Mouse (Mus musculus) myocyte (in vitro differentiated cells): Measurements from ENCODE around the gene Mogat2. TPM values are rescaled to one million over a fixed set of nuclear protein-coding genes. Genes with fewer than 3 reads are reported as not detected.

Experiments
- H3K27me3 ChIP-seq: one replicate; pipeline ENCODE4 v1.6.1; 2011; ENCODE audit not compliant: control insufficient read depth, insufficient read depth, insufficient read length
- H3K36me3 ChIP-seq: one replicate; pipeline ENCODE4 v1.6.1; 2011; ENCODE audit not compliant: control insufficient read depth, insufficient read depth
- H3K4me2 ChIP-seq: one replicate; pipeline ENCODE4 v1.6.1; 2011; ENCODE audit warnings: low read depth, control low read depth
- H3K4me3 ChIP-seq: one replicate; pipeline ENCODE4 v1.5.1; 2011; ENCODE audit warnings: mild to moderate bottlenecking, control low read depth, moderate library complexity
- H3K79me2 ChIP-seq: one replicate; pipeline ENCODE4 v1.6.1; 2011; ENCODE audit not compliant: control insufficient read depth, insufficient read depth
- H3ac ChIP-seq: one replicate; pipeline ENCODE4 v1.6.1; 2011; ENCODE audit not compliant: control insufficient read depth, insufficient read length
- CEBPB ChIP-seq: IDR thresholded peaks from 2 replicates; pipeline ENCODE4 v1.6.1; 2011; ENCODE audit warnings: mild to moderate bottlenecking, moderate library complexity; ENCODE audit not compliant: poor library complexity, insufficient read depth, severe bottlenecking
- E2F4 ChIP-seq: IDR thresholded peaks from one replicate; pipeline ENCODE4 v1.6.1; 2011; ENCODE audit warnings: mild to moderate bottlenecking, control low read depth, moderate library complexity; ENCODE audit not compliant: insufficient read depth
- MAX ChIP-seq: IDR thresholded peaks from one replicate; pipeline ENCODE4 v1.6.1; 2011; ENCODE audit warnings: low read depth, mild to moderate bottlenecking, control low read depth
- MYOD1 ChIP-seq, 3 experiments: IDR thresholded peaks; one replicate each; pipeline ENCODE4 v1.6.1; 2011; ENCODE audit warnings: control low read depth in 2 of 3, low read depth in 2 of 3, mild to moderate bottlenecking in 2 of 3, moderate library complexity in 1 of 3; ENCODE audit not compliant: insufficient read length in 2 of 3, control insufficient read depth in 1 of 3
- MYOG ChIP-seq, 3 experiments: IDR thresholded peaks; one replicate each; pipeline ENCODE4 v1.6.1; 2011; ENCODE audit warnings: control low read depth in 2 of 3, low read depth in 2 of 3, mild to moderate bottlenecking in 2 of 3; ENCODE audit not compliant: insufficient read length in 2 of 3, control insufficient read depth in 1 of 3, insufficient read depth in 1 of 3
- POLR2A ChIP-seq: IDR thresholded peaks from one replicate; pipeline ENCODE4 v1.6.1; 2011; ENCODE audit warnings: low read depth, mild to moderate bottlenecking, control low read depth, moderate library complexity; ENCODE audit not compliant: insufficient read length
- POLR2AphosphoS2 ChIP-seq: IDR thresholded peaks from one replicate; pipeline ENCODE4 v1.6.1; 2011; ENCODE audit warnings: low read depth, control low read depth; ENCODE audit not compliant: insufficient read length
- REST ChIP-seq: IDR thresholded peaks from one replicate; pipeline ENCODE4 v1.6.1; 2011; ENCODE audit warnings: mild to moderate bottlenecking, control low read depth, moderate library complexity; ENCODE audit not compliant: insufficient read depth, insufficient read length
- SRF ChIP-seq: IDR thresholded peaks from one replicate; pipeline ENCODE4 v1.6.1; 2011; ENCODE audit warnings: low read depth; ENCODE audit not compliant: control insufficient read depth, insufficient read length
- TCF12 ChIP-seq: IDR thresholded peaks from one replicate; pipeline ENCODE4 v1.6.1; 2011; ENCODE audit warnings: mild to moderate bottlenecking, control low read depth; ENCODE audit not compliant: poor library complexity, insufficient read depth, severe bottlenecking
- TCF3 ChIP-seq: IDR thresholded peaks from one replicate; pipeline ENCODE4 v1.6.1; 2011; ENCODE audit warnings: low read depth, control low read depth; ENCODE audit not compliant: insufficient read length
- USF1 ChIP-seq: IDR thresholded peaks from one replicate; pipeline ENCODE4 v1.6.1; 2011; ENCODE audit warnings: low read depth, mild to moderate bottlenecking, control low read depth, moderate library complexity
- polyA plus RNA-seq: library from polyadenylated mRNA; unstranded; fragments of >200 nt; fragmentation: generic; extraction: Trizol; gene quantifications from one replicate; pipeline ENCODE4 v1.2.1, GENCODE M21; 2012; ENCODE audit warnings: missing spikeins

Mogat2 gene
- polyA plus RNA-seq, 1 experiment = 1.9 TPM

GRCm38 (mm10) chr7:99230061-99230747 lies 8.2 kb downstream of the Mogat2 start:
- Histone ChIP-seq H3K79me2 (no peaks in the 10 kb centered on the region), H3K27me3 (no peaks in the 10 kb centered on the region), H3K4me2 (no peak overlapping the region), H3ac (no peak overlapping the region), H3K36me3 (no peaks in the 10 kb centered on the region), H3K4me3 (no peak overlapping the region)
- TF ChIP-seq USF1 (no peak), SRF (no peak), REST (no peak), E2F4 (no peak), MYOG (IDR thresholded peaks at IDR 0.05; ENCODE audit: control insufficient read depth in 1 of 3, insufficient read depth in 1 of 3, insufficient read length in 2 of 3, low read depth in 2 of 3) (no peak), TCF3 (no peak), POLR2AphosphoS2 (no peak), CEBPB (no peak), MYOD1 (IDR thresholded peaks at IDR 0.05; ENCODE audit: control insufficient read depth in 1 of 3, insufficient read length in 2 of 3, low read depth in 2 of 3) (no peak), MAX (no peak), POLR2A (no peak), TCF12 (no peak)

GRCm38 (mm10) chr7:99229411-99229810 lies 9.0 kb downstream of the Mogat2 start:
- TF ChIP-seq CEBPB (no peak), E2F4 (no peak), MAX (no peak), TCF3 (no peak), POLR2AphosphoS2 (no peak), SRF (no peak), POLR2A (no peak), MYOD1 (IDR thresholded peaks at IDR 0.05; ENCODE audit: control insufficient read depth in 1 of 3, insufficient read length in 2 of 3, low read depth in 2 of 3) (no peak), USF1 (no peak), MYOG (IDR thresholded peaks at IDR 0.05; ENCODE audit: control insufficient read depth in 1 of 3, insufficient read depth in 1 of 3, insufficient read length in 2 of 3, low read depth in 2 of 3) (no peak), TCF12 (no peak), REST (no peak)
- H3K36me3 ChIP-seq = no peaks in the 10 kb centered on the region
- H3ac ChIP-seq = no peak overlapping the region
- no peaks in the 10 kb centered on the region for H3K27me3 ChIP-seq
- H3K4me2 ChIP-seq = no peak overlapping the region
- no peaks in the 10 kb centered on the region for H3K79me2 ChIP-seq
- no peak overlapping the region for H3K4me3 ChIP-seq

GRCm38 (mm10) chr7:99228825-99229224 lies 9.6 kb downstream of the Mogat2 start:
- Histone ChIP-seq H3K27me3 (no peaks in the 10 kb centered on the region), H3K4me2 (no peak overlapping the region), H3K4me3 (no peak overlapping the region), H3ac (no peak overlapping the region), H3K79me2 (no peaks in the 10 kb centered on the region), H3K36me3 (no peaks in the 10 kb centered on the region)
- TF ChIP-seq MYOD1 (IDR thresholded peaks at IDR 0.05; ENCODE audit: control insufficient read depth in 1 of 3, insufficient read length in 2 of 3, low read depth in 2 of 3) = no peak

- Histone ChIP-seq H3K4me3 (no peak overlapping the region), H3K4me2 (no peak overlapping the region), H3ac (no peak overlapping the region), H3K79me2 (no peaks in the 10 kb centered on the region), H3K27me3 (no peaks in the 10 kb centered on the region), H3K36me3 (no peaks in the 10 kb centered on the region)
- TF ChIP-seq REST = no peak
- TF ChIP-seq E2F4 = no peak
- TF ChIP-seq CEBPB = no peak
- no peak for TF ChIP-seq POLR2A
- TF ChIP-seq POLR2AphosphoS2 = no peak
- no peak for TF ChIP-seq TCF3
- no peak for TF ChIP-seq USF1
- TF ChIP-seq SRF = no peak
Measured at GRCm38 (mm10) chr7:99227267-99227666, 11.2 kb downstream of the Mogat2 start.

GRCm38 (mm10) chr7:99226662-99227061 lies 11.8 kb downstream of the Mogat2 start:
- TF ChIP-seq POLR2AphosphoS2 = no peak
- Histone ChIP-seq H3K79me2 (no peaks in the 10 kb centered on the region), H3K4me3 (no peak overlapping the region), H3K4me2 (no peak overlapping the region), H3K27me3 (no peaks in the 10 kb centered on the region), H3K36me3 (no peaks in the 10 kb centered on the region), H3ac (no peak overlapping the region)
